Mouse (Mus musculus) liver, adult 2 months (tissue): ENCODE measurements at regions not wholly inside any gene's neighbourhood (a gene's known extent, or its start where the extent isn't known, plus 50 kb on each side); places are given as distances from the start of the nearest gene placed in this dataset.

Experiments
- CTCF ChIP-seq: fragments of 200-500 bp; IDR thresholded peaks from 2 replicates; pipeline ENCODE4 v1.5.1; 2011; ENCODE audit warnings: low read depth, low read length, control low read depth
- POLR2A ChIP-seq: fragments of 200-500 bp; IDR thresholded peaks from 2 replicates; pipeline ENCODE4 v1.6.1; 2011; ENCODE audit warnings: low read length, control low read depth; ENCODE audit not compliant: insufficient read depth; ENCODE audit errors: extremely low read depth

- TF ChIP-seq CTCF = no peak
- no peak for TF ChIP-seq POLR2A
These were observed 69.6 kb upstream of the 1700021F07Rik start for GRCm38 (mm10) chr2:173452800-173453199.
